Mouse (Mus musculus): ENCODE measurements around the gene Itpr2. TPM values are rescaled to one million over a fixed set of nuclear protein-coding genes. Genes with fewer than 3 reads are reported as not detected.

The Itpr2 gene
- polyA plus RNA-seq, 1 experiment = 31.9 TPM

GRCm38 (mm10) chr6:146371511-146371910 lies 130.5 kb downstream of the Itpr2 start:
- no peak for DNase-seq
- peaks cover 1% of the 10 kb centered on the region for H3K36me3 ChIP-seq (ENCODE audit: control insufficient read depth, insufficient read depth, low read length)

GRCm38 (mm10) chr6:146366180-146366579 lies 135.8 kb downstream of the Itpr2 start:
- no peaks in the 10 kb centered on the region; the same call in 1 of the 2 replicates for H3K36me3 ChIP-seq (ENCODE audit: control insufficient read depth, insufficient read depth, low read length)
- no peak overlapping the region for H3K4me3 ChIP-seq (ENCODE audit: insufficient read depth, low read depth, low read length)
- 70% methylated on average over 4 of the region's 4 CpGs for WGBS
- no peak for DNase-seq
- TF ChIP-seq POLR2A (IDR thresholded peaks at IDR 0.05; ENCODE audit: low read depth, low read length) (no peak), CTCF (conservative IDR thresholded peaks at IDR 0.05; ENCODE audit: insufficient read depth, insufficient read length, low read depth, low read length) (no peak)
- H3K27ac ChIP-seq (ENCODE audit: insufficient read depth, low read depth, low read length) = no peak overlapping the region
- H3K4me1 ChIP-seq (ENCODE audit: control insufficient read depth, insufficient read depth, low read length) = no peaks in the 10 kb centered on the region
- no peaks in the 10 kb centered on the region for H3K27me3 ChIP-seq (replicated peaks; ENCODE audit: control insufficient read depth, insufficient read depth, low read length)

More at GRCm38 (mm10) chr6:146371511-146371910, 130.5 kb downstream of the Itpr2 start:
- no peak overlapping the region for H3K27ac ChIP-seq (ENCODE audit: insufficient read depth, low read depth, low read length)
- no peaks in the 10 kb centered on the region for H3K27me3 ChIP-seq (replicated peaks; ENCODE audit: control insufficient read depth, insufficient read depth, low read length)
- no peaks in the 10 kb centered on the region for H3K4me1 ChIP-seq (ENCODE audit: control insufficient read depth, insufficient read depth, low read length)
- no peak overlapping the region for H3K4me3 ChIP-seq (ENCODE audit: insufficient read depth, low read depth, low read length)
- WGBS = 55% methylated on average over 2 of the region's 2 CpGs
- TF ChIP-seq CTCF (conservative IDR thresholded peaks at IDR 0.05; ENCODE audit: insufficient read depth, insufficient read length, low read depth, low read length) = no peak
- no peak for TF ChIP-seq POLR2A (IDR thresholded peaks at IDR 0.05; ENCODE audit: low read depth, low read length)

GRCm38 (mm10) chr6:146357911-146358310 lies 144.1 kb downstream of the Itpr2 start:
- Histone ChIP-seq H3K36me3 (ENCODE audit: control insufficient read depth, insufficient read depth, low read length) (no peaks in the 10 kb centered on the region; the same call in 1 of the 2 replicates), H3K27me3 (replicated peaks; ENCODE audit: control insufficient read depth, insufficient read depth, low read length) (no peaks in the 10 kb centered on the region), H3K4me3 (ENCODE audit: insufficient read depth, low read depth, low read length) (no peak overlapping the region), H3K27ac (ENCODE audit: insufficient read depth, low read depth, low read length) (no peak overlapping the region), H3K4me1 (ENCODE audit: control insufficient read depth, insufficient read depth, low read length) (no peaks in the 10 kb centered on the region)
- DNase-seq = peak; percentile 79
- 44% methylated on average over 4 of the region's 4 CpGs for WGBS
- TF ChIP-seq POLR2A (IDR thresholded peaks at IDR 0.05; ENCODE audit: low read depth, low read length) (no peak), CTCF (conservative IDR thresholded peaks at IDR 0.05; ENCODE audit: insufficient read depth, insufficient read length, low read depth, low read length) (no peak)

GRCm38 (mm10) chr6:146352258-146352805 lies 149.7 kb downstream of the Itpr2 start:
- 79% methylated on average over 9 of the region's 9 CpGs for WGBS
- no peaks in the 10 kb centered on the region for H3K4me1 ChIP-seq (ENCODE audit: control insufficient read depth, insufficient read depth, low read length)
- TF ChIP-seq CTCF (conservative IDR thresholded peaks at IDR 0.05; ENCODE audit: insufficient read depth, insufficient read length, low read depth, low read length) = no peak
- no peak for TF ChIP-seq POLR2A (IDR thresholded peaks at IDR 0.05; ENCODE audit: low read depth, low read length)
- H3K27me3 ChIP-seq (replicated peaks; ENCODE audit: control insufficient read depth, insufficient read depth, low read length) = no peaks in the 10 kb centered on the region
- no peaks in the 10 kb centered on the region for H3K36me3 ChIP-seq (ENCODE audit: control insufficient read depth, insufficient read depth, low read length)
- no peak for DNase-seq
- no peak overlapping the region for H3K27ac ChIP-seq (ENCODE audit: insufficient read depth, low read depth, low read length)
- H3K4me3 ChIP-seq (ENCODE audit: insufficient read depth, low read depth, low read length) = no peak overlapping the region

GRCm38 (mm10) chr6:146351816-146352215 lies 150.2 kb downstream of the Itpr2 start:
- no peak for DNase-seq
- no peak for TF ChIP-seq CTCF (conservative IDR thresholded peaks at IDR 0.05; ENCODE audit: insufficient read depth, insufficient read length, low read depth, low read length)
- no peak for TF ChIP-seq POLR2A (IDR thresholded peaks at IDR 0.05; ENCODE audit: low read depth, low read length)
- H3K27me3 ChIP-seq (replicated peaks; ENCODE audit: control insufficient read depth, insufficient read depth, low read length) = no peaks in the 10 kb centered on the region
- H3K4me1 ChIP-seq (ENCODE audit: control insufficient read depth, insufficient read depth, low read length) = no peaks in the 10 kb centered on the region
- WGBS = 83% methylated on average over 7 of the region's 7 CpGs
- no peaks in the 10 kb centered on the region for H3K36me3 ChIP-seq (ENCODE audit: control insufficient read depth, insufficient read depth, low read length)
- no peak overlapping the region for H3K4me3 ChIP-seq (ENCODE audit: insufficient read depth, low read depth, low read length)
- H3K27ac ChIP-seq (ENCODE audit: insufficient read depth, low read depth, low read length) = no peak overlapping the region

GRCm38 (mm10) chr6:146347568-146347967 lies 154.5 kb downstream of the Itpr2 start:
- H3K27ac ChIP-seq (ENCODE audit: insufficient read depth, low read depth, low read length) = no peak overlapping the region
- 62% methylated on average over 4 of the region's 4 CpGs for WGBS
- DNase-seq = no peak
- no peaks in the 10 kb centered on the region for H3K36me3 ChIP-seq (ENCODE audit: control insufficient read depth, insufficient read depth, low read length)
- no peaks in the 10 kb centered on the region for H3K27me3 ChIP-seq (replicated peaks; ENCODE audit: control insufficient read depth, insufficient read depth, low read length)
- no peaks in the 10 kb centered on the region for H3K4me1 ChIP-seq (ENCODE audit: control insufficient read depth, insufficient read depth, low read length)
- no peak overlapping the region for H3K4me3 ChIP-seq (ENCODE audit: insufficient read depth, low read depth, low read length)
- no peak for TF ChIP-seq CTCF (conservative IDR thresholded peaks at IDR 0.05; ENCODE audit: insufficient read depth, insufficient read length, low read depth, low read length)
- no peak for TF ChIP-seq POLR2A (IDR thresholded peaks at IDR 0.05; ENCODE audit: low read depth, low read length)

- no peak for TF ChIP-seq CTCF (conservative IDR thresholded peaks at IDR 0.05; ENCODE audit: insufficient read depth, insufficient read length, low read depth, low read length)
- no peak for TF ChIP-seq POLR2A (IDR thresholded peaks at IDR 0.05; ENCODE audit: low read depth, low read length)
- DNase-seq = no peak
- Histone ChIP-seq H3K27ac (ENCODE audit: insufficient read depth, low read depth, low read length) (no peak overlapping the region), H3K36me3 (ENCODE audit: control insufficient read depth, insufficient read depth, low read length) (no peaks in the 10 kb centered on the region), H3K27me3 (replicated peaks; ENCODE audit: control insufficient read depth, insufficient read depth, low read length) (no peaks in the 10 kb centered on the region), H3K4me3 (ENCODE audit: insufficient read depth, low read depth, low read length) (no peak overlapping the region), H3K4me1 (ENCODE audit: control insufficient read depth, insufficient read depth, low read length) (no peaks in the 10 kb centered on the region)
- 88% methylated on average over 8 of the region's 8 CpGs for WGBS
These were observed 155.4 kb downstream of the Itpr2 start for GRCm38 (mm10) chr6:146346545-146347195.

All from kidney, adult 2 months (tissue).